ENCODE assay signal across 9 mouse cellular contexts in genomic region chr17:23542004-23542720, GRCm38 (mm10). TPM values are rescaled to one million over a fixed set of nuclear protein-coding genes. Genes with fewer than 3 reads are reported as not detected.
A peak's percentile ranks its signal among the peaks of the same experiment; 100 is the strongest.
DNase-seq lines count a peak whose midpoint lies in the region; ATAC-seq and TF ChIP-seq lines count a peak whose summit lies in the region.
"Had no signal": no experiment of that assay in that cellular context is flagged by ENCODE, and none has a peak within 500 bp of the region (broad histone marks: within the 10 kb centered on the region; RNA-seq: fewer than 3 reads in every experiment).

No protein-coding gene starts in this region.

- H3K36me3 ChIP-seq in forebrain, embryonic 10.5 days (replicated peaks) = no peaks in the 10 kb centered on the region
- H3K36me3 ChIP-seq in forebrain, postnatal 0 days (ENCODE audit: insufficient read depth) = no peaks in the 10 kb centered on the region
- H3K36me3 ChIP-seq in intestine, embryonic 16.5 days (ENCODE audit: control insufficient read depth, insufficient read depth, low read length) = no peaks in the 10 kb centered on the region
- H3K36me3 ChIP-seq in neural tube, embryonic 12.5 days = no peaks in the 10 kb centered on the region

- no peak for ATAC-seq in forebrain, postnatal 0 days
- no peak for ATAC-seq in intestine, embryonic 16.5 days
- no peak for ATAC-seq in neural tube, embryonic 12.5 days (ENCODE audit: low FRiP score, low read depth)

- H3K4me1 ChIP-seq in forebrain, embryonic 10.5 days = peaks cover 44% of the 10 kb centered on the region
- H3K4me1 ChIP-seq in forebrain, postnatal 0 days (ENCODE audit: insufficient read depth) = 0 out of 2 replicates have a peak, but pooled peaks cover 4% of the 10 kb centered on the region
- peaks cover 14% of the 10 kb centered on the region; the same call in 1 of the 2 replicates for H3K4me1 ChIP-seq in intestine, embryonic 16.5 days (ENCODE audit: control insufficient read depth, insufficient read depth, low read length)
- peaks cover 14% of the 10 kb centered on the region; the same call in 1 of the 2 replicates for H3K4me1 ChIP-seq in neural tube, embryonic 12.5 days

- H3K4me2 ChIP-seq in forebrain, postnatal 0 days (ENCODE audit: low read depth) = no peak overlapping the region
- peak overlapping the region; percentile 24; the same call in 1 of the 2 replicates for H3K4me2 ChIP-seq in intestine, embryonic 16.5 days (ENCODE audit: low read depth, low read length)
- peak overlapping the region; percentile 43 for H3K4me2 ChIP-seq in neural tube, embryonic 12.5 days (replicated peaks)

- H3K9ac ChIP-seq in forebrain, postnatal 0 days = no peak overlapping the region
- H3K9ac ChIP-seq in intestine, embryonic 16.5 days (ENCODE audit: low read depth, low read length) = no peak overlapping the region
- no peak overlapping the region for H3K9ac ChIP-seq in neural tube, embryonic 12.5 days

- peak overlapping the region; percentile 46 for H3K4me3 ChIP-seq in forebrain, embryonic 10.5 days
- H3K4me3 ChIP-seq in forebrain, postnatal 0 days (ENCODE audit: low read depth, low read length) = no peak overlapping the region
- H3K4me3 ChIP-seq in intestine, embryonic 16.5 days (ENCODE audit: low read length) = no peak overlapping the region
- no peak overlapping the region for H3K4me3 ChIP-seq in neural tube, embryonic 12.5 days

- H3K27ac ChIP-seq in forebrain, embryonic 10.5 days = 0 out of 2 replicates have a peak overlapping the region, but pooled peaks have one; percentile 51
- no peak overlapping the region for H3K27ac ChIP-seq in forebrain, postnatal 0 days (ENCODE audit: low read depth, low read length)
- H3K27ac ChIP-seq in intestine, embryonic 16.5 days (ENCODE audit: low read length) = no peak overlapping the region
- H3K27ac ChIP-seq in neural tube, embryonic 12.5 days = no peak overlapping the region

- 12% methylated on average over 12 of the region's 12 CpGs for WGBS in forebrain, embryonic 10.5 days
- WGBS in forebrain, postnatal 0 days = 11% methylated on average over 12 of the region's 12 CpGs
- 23% methylated on average over 12 of the region's 12 CpGs for WGBS in intestine, embryonic 16.5 days
- 14% methylated on average over 12 of the region's 12 CpGs for WGBS in neural tube, embryonic 12.5 days

- H3K9me3 ChIP-seq in forebrain, embryonic 10.5 days = no peaks in the 10 kb centered on the region
- H3K9me3 ChIP-seq in forebrain, postnatal 0 days (ENCODE audit: low read length) = no peaks in the 10 kb centered on the region
- no peaks in the 10 kb centered on the region for H3K9me3 ChIP-seq in intestine, embryonic 16.5 days (ENCODE audit: control insufficient read depth, low read length)
- no peaks in the 10 kb centered on the region for H3K9me3 ChIP-seq in neural tube, embryonic 12.5 days

- TF ChIP-seq CTCF in forebrain, postnatal 0 days (IDR thresholded peaks at IDR 0.05; ENCODE audit: low read depth) = no peak

- H3K27me3 ChIP-seq in forebrain, embryonic 10.5 days (ENCODE audit: poor library complexity, severe bottlenecking) = peaks cover 55% of the 10 kb centered on the region
- peaks cover 29% of the 10 kb centered on the region for H3K27me3 ChIP-seq in forebrain, postnatal 0 days (ENCODE audit: insufficient read depth, low read length)
- 0 out of 2 replicates have a peak, but pooled peaks cover 2% of the 10 kb centered on the region for H3K27me3 ChIP-seq in intestine, embryonic 16.5 days (replicated peaks; ENCODE audit: control insufficient read depth, insufficient read depth, low read length)
- peaks cover 22% of the 10 kb centered on the region for H3K27me3 ChIP-seq in neural tube, embryonic 12.5 days (replicated peaks)

- peak; percentile 16 for DNase-seq in forebrain, embryonic 10.5 days (ENCODE audit: extremely low spot score, low spot score)
- no peak for DNase-seq in forebrain, postnatal 0 days
- DNase-seq in retina, postnatal 1 day = peak; percentile 43
- no peak for DNase-seq in retina, embryonic 14.5 days (ENCODE audit: low spot score)
- DNase-seq in urinary bladder, postnatal 14 days (ENCODE audit: low spot score) = no peak
- DNase-seq in cerebellum, adult 11-12 months = no peak

RNA-seq across cellular contexts. Expression of gene Zfp213, which starts 21.9 kb away (rescaled TPM):
- 27.6 and 29.9 TPM in 2 replicates for polyA plus RNA-seq in forebrain, embryonic 10.5 days (2016; fragmentation: Nextera tagmentation; extraction: Ambion mirVana)
- total RNA-seq in forebrain, postnatal 0 days (2014; rRNA removed) = 16.9 and 18.8 TPM in 2 replicates
- polyA plus RNA-seq in forebrain, postnatal 0 days (2015; fragmentation: Nextera tagmentation; extraction: Ambion mirVana) = 10.7 and 10.9 TPM in 2 replicates
- polyA plus RNA-seq in intestine, embryonic 16.5 days (2015; fragmentation: Nextera tagmentation; extraction: Ambion mirVana) = 16.0 and 16.8 TPM in 2 replicates
- polyA plus RNA-seq in neural tube, embryonic 12.5 days (2016; fragmentation: Nextera tagmentation; extraction: Ambion mirVana) = 21.3 and 22.6 TPM in 2 replicates

RNA-seq across cellular contexts. Expression of gene Zfp13, which starts 57.1 kb away (rescaled TPM):
- polyA plus RNA-seq in forebrain, embryonic 10.5 days (2016; fragmentation: Nextera tagmentation; extraction: Ambion mirVana) = 22.1 and 22.2 TPM in 2 replicates
- 43.0 and 47.0 TPM in 2 replicates for total RNA-seq in forebrain, postnatal 0 days (2014; rRNA removed)
- polyA plus RNA-seq in forebrain, postnatal 0 days (2015; fragmentation: Nextera tagmentation; extraction: Ambion mirVana) = 21.5 and 23.6 TPM in 2 replicates
- 8.6 and 8.8 TPM in 2 replicates for polyA plus RNA-seq in intestine, embryonic 16.5 days (2015; fragmentation: Nextera tagmentation; extraction: Ambion mirVana)
- polyA plus RNA-seq in neural tube, embryonic 12.5 days (2016; fragmentation: Nextera tagmentation; extraction: Ambion mirVana) = 23.8 and 26.6 TPM in 2 replicates

RNA-seq across cellular contexts. Expression of gene Zscan10, which starts 58.5 kb away (rescaled TPM):
- 0.42 and 0.65 TPM in 2 replicates for polyA plus RNA-seq in forebrain, embryonic 10.5 days (2016; fragmentation: Nextera tagmentation; extraction: Ambion mirVana)
- not detected in 2 replicates for total RNA-seq in forebrain, postnatal 0 days (2014; rRNA removed)
- 0.18 and 0.21 TPM in 2 replicates for polyA plus RNA-seq in forebrain, postnatal 0 days (2015; fragmentation: Nextera tagmentation; extraction: Ambion mirVana)
- 0.09 TPM in 1 of 2 replicates, not detected in the other for polyA plus RNA-seq in intestine, embryonic 16.5 days (2015; fragmentation: Nextera tagmentation; extraction: Ambion mirVana)
- 0.32 TPM in 1 of 2 replicates, not detected in the other for polyA plus RNA-seq in neural tube, embryonic 12.5 days (2016; fragmentation: Nextera tagmentation; extraction: Ambion mirVana)
- total RNA-seq: MEL had no signal

Comparison
In these comparisons a context has a peak if more than half of its experiments do, and no peak if none do; other contexts are left out.
1. DNase-seq: peak in forebrain, embryonic 10.5 days (single experiment) and retina, postnatal 1 day (single experiment); none in forebrain, postnatal 0 days (single experiment), retina, embryonic 14.5 days (single experiment), urinary bladder, postnatal 14 days (single experiment) and cerebellum, adult 11-12 months (single experiment).